Mouse (Mus musculus): ENCODE measurements around the gene Wnt4.

- TF ChIP-seq CTCF (IDR thresholded peaks at IDR 0.05 in 2 of 3, conservative IDR thresholded peaks at IDR 0.05 in 1 of 3; ENCODE audit: control insufficient read depth in 1 of 3, insufficient read depth in 1 of 3, low read depth in 2 of 3, low read length in 3 of 3, poor library complexity in 1 of 3, severe bottlenecking in 1 of 3), result no peak
- TF ChIP-seq SMC3 (IDR thresholded peaks at IDR 0.05; ENCODE audit: low read depth, low read length), result no peak
- no peak for TF ChIP-seq JUND (IDR thresholded peaks at IDR 0.05; ENCODE audit: low read depth, low read length)
- no peak for TF ChIP-seq HCFC1 (IDR thresholded peaks at IDR 0.05; ENCODE audit: low read depth, low read length)
- TF ChIP-seq TAL1 (IDR thresholded peaks at IDR 0.05; ENCODE audit: low read length), result no peak
- TF ChIP-seq CHD1 (IDR thresholded peaks at IDR 0.05; ENCODE audit: low read depth, low read length), result no peak
These were observed 1.1 kb downstream of the Wnt4 start for GRCm38 (mm10) chr4:137278144-137279040.

All from MEL (cell line).